Mouse (Mus musculus): ENCODE data around the gene Pnliprp2. TPM values are rescaled to one million over a fixed set of nuclear protein-coding genes. Genes with fewer than 3 reads are reported as not detected.
A peak's percentile ranks its signal among the peaks of the same experiment; 100 is the strongest.

Gene Pnliprp2
- 0.11 TPM in 2 replicates for polyA plus RNA-seq (2015; fragmentation: Nextera tagmentation; extraction: Ambion mirVana)

DNA sequence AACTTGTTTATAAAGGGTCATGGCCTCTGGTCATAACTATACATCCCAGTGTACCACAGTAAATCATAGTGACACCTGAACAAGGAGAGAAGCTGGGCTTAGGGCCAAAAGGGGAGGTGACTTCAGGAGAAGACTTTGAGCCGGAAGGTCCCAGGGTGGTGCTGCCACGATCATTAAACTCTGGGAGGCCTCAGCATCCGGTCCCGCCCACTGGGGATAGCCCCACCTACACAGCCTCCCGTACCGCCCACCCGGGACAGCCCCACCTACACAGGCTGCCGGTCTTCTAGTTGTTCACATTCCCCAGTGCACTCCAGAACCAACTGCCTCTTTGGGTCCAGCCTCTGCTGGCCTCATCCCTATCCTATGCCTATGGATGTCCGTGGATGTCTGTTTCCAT is at the start of gene Pnliprp2:
Pnliprp2 (plus strand) TSS at position 297 of the 400 bp plus-strand sequence.
- Histone ChIP-seq H3K27me3 (no peaks in the 10 kb centered on the region), H3K9me3 (replicated peaks) (no peaks in the 10 kb centered on the region), H3K4me3 (replicated peaks) (no peak within 1 kb of the TSS), H3K27ac (replicated peaks) (no peak within 1 kb of the TSS), H3K36me3 (no peaks in the 10 kb centered on the region), H3K4me2 (replicated peaks) (no peak within 1 kb of the TSS), H3K9ac (no peak within 1 kb of the TSS), H3K4me1 (peaks cover 5% of the 10 kb centered on the region; the same call in 1 of the 2 replicates)
- ATAC-seq (ENCODE audit: insufficient number of reproducible peaks, low FRiP score, low TSS enrichment, low read depth), result peak; percentile 76
- 63% methylated on average over 9 of the region's 9 CpGs for WGBS

DNA sequence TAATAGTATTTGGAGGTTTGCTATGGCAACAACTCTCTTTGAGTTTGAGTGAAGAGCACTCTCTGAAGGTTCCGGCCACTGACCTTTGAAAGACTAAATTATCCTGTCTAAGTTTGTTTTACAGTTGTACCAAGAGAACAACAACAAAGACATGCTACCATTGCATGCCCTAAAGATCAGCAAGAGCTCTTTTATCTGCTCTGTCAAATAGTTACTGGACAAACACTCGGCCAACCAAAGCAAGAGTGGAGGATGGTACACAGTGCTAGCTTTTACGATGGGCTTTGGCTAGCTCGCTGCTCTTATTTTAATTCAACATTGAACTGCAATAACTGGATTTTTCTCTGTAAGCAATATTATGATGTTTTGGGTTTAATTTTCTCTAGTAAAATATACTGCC is 41.6 kb upstream of the Pnliprp2 start:
- no peak overlapping the region for H3K27ac ChIP-seq (replicated peaks)
- no peaks in the 10 kb centered on the region for H3K4me1 ChIP-seq
- WGBS, result 91% methylated on average over 4 of the region's 4 CpGs
- no peaks in the 10 kb centered on the region for H3K9me3 ChIP-seq (replicated peaks)
- no peaks in the 10 kb centered on the region for H3K27me3 ChIP-seq
- H3K4me3 ChIP-seq (replicated peaks), result no peak overlapping the region
- no peak overlapping the region for H3K4me2 ChIP-seq (replicated peaks)
- H3K9ac ChIP-seq, result no peak overlapping the region
- ATAC-seq (ENCODE audit: insufficient number of reproducible peaks, low FRiP score, low TSS enrichment, low read depth), result no peak
- H3K36me3 ChIP-seq, result no peaks in the 10 kb centered on the region

DNA sequence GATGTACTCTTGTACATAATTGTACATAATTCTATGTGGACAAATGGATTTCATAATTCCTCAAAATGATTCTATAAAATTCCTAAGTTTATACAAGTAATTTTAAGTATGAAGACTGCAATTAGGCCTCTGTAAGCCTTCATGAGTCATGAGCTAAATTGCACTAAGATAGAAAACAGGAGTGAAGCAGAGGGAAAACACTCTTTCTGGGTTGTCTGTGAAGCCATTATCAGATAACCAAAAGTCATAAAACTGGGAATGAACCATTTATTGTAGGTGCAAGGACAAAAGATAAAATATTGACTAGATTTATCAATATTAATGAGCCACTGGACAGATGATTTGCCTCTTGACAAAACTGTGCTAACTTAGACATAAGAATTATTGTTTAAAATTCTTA is 39.1 kb upstream of the Pnliprp2 start:
- Histone ChIP-seq H3K27me3 (no peaks in the 10 kb centered on the region), H3K4me3 (replicated peaks) (no peak overlapping the region), H3K4me2 (replicated peaks) (no peak overlapping the region), H3K27ac (replicated peaks) (no peak overlapping the region), H3K36me3 (no peaks in the 10 kb centered on the region), H3K9me3 (replicated peaks) (no peaks in the 10 kb centered on the region), H3K4me1 (no peaks in the 10 kb centered on the region), H3K9ac (no peak overlapping the region)
- ATAC-seq (ENCODE audit: insufficient number of reproducible peaks, low FRiP score, low TSS enrichment, low read depth), result no peak

DNA sequence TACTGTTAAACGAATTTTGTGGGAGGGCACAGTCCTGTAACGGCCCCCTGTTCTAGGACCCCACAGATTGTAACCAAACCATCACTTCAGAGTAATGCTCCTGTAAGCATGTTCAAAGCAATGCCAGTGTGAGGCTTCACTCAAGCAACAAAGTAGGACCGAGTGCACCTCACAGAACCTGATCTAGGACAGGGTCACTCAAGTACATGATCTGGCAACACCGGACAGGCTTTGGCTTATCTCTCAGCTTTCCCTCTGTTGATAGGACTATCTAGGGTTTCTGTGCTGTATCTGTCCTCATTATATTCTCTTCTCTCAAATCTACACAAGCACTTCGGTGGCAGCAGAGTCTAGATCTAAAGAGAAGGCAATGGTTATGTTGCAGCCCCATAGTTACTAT is 33.0 kb upstream of the Pnliprp2 start:
- Histone ChIP-seq H3K9ac (no peak overlapping the region), H3K27me3 (no peaks in the 10 kb centered on the region), H3K36me3 (no peaks in the 10 kb centered on the region), H3K4me2 (replicated peaks) (no peak overlapping the region), H3K9me3 (replicated peaks) (no peaks in the 10 kb centered on the region), H3K27ac (replicated peaks) (no peak overlapping the region), H3K4me1 (peaks cover 9% of the 10 kb centered on the region; the same call in 1 of the 2 replicates), H3K4me3 (replicated peaks) (no peak overlapping the region)
- 88% methylated on average over 5 of the region's 5 CpGs for WGBS
- no peak for ATAC-seq (ENCODE audit: insufficient number of reproducible peaks, low FRiP score, low TSS enrichment, low read depth)

DNA sequence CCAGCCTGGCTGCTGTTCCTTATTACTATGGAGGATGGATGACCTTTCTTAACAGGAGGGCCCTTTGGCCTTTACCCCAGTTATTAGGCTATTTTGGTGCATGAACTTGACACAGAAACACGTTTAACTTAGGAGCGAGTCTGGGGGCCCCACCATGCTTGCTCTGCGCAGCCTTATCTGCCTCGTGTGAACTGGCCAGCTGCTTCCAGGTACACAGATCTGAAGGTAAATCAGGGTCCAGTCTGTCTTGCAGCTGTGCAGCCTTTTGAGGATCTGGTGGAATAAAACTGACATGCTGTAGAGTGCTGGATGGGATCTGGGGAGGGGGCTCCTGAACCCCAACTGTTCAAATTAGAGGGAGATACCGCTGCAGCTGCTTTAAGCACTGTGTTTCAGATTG is 31.8 kb upstream of the Pnliprp2 start:
- no peak overlapping the region for H3K4me3 ChIP-seq (replicated peaks)
- ATAC-seq (ENCODE audit: insufficient number of reproducible peaks, low FRiP score, low TSS enrichment, low read depth), result no peak
- H3K4me2 ChIP-seq (replicated peaks), result no peak overlapping the region
- 69% methylated on average over 5 of the region's 5 CpGs for WGBS
- H3K4me1 ChIP-seq, result peaks cover 9% of the 10 kb centered on the region; the same call in 1 of the 2 replicates
- H3K36me3 ChIP-seq, result no peaks in the 10 kb centered on the region
- no peaks in the 10 kb centered on the region for H3K9me3 ChIP-seq (replicated peaks)
- H3K9ac ChIP-seq, result no peak overlapping the region
- H3K27me3 ChIP-seq, result no peaks in the 10 kb centered on the region
- no peak overlapping the region for H3K27ac ChIP-seq (replicated peaks)

DNA sequence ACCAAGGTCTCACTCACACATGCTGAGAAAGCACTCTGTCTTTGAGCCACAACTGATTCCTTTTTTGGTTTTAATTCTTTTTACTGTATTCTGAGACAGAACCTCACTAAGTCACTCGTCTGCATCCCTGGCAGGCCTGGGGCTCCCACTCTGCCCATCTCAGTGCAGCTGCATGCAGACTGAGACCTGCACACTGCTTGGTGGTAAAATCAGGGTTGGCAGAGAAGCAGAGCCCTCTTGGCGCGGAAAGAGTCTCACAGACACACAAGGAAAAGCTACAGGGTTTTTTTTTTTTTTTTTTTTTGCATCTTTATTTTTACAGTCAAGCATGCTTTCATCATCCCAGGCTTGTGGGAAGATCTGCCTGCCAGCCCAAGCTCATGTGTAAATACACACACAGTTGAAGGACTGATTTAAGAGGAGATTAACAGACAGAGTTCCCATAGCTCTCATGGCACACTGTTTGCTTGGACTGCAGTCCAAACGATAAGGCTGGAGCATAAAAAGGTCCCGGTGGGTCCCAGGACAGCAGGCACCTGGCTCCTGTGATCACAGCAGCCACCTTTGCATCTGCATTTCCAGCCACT is 31.0 kb upstream of the Pnliprp2 start, which contains the start of gene Pnliprp1:
Pnliprp1 (plus strand) TSS at position 443 of the 587 bp plus-strand sequence.
- Histone ChIP-seq H3K36me3 (no peaks in the 10 kb centered on the region), H3K27me3 (no peaks in the 10 kb centered on the region), H3K4me1 (peaks cover 9% of the 10 kb centered on the region; the same call in 1 of the 2 replicates), H3K9ac (no peak within 1 kb of the TSS), H3K9me3 (replicated peaks) (no peaks in the 10 kb centered on the region), H3K4me3 (replicated peaks) (no peak within 1 kb of the TSS), H3K27ac (replicated peaks) (peak within 1 kb of the TSS; percentile 49; the same call in 1 of the 2 replicates), H3K4me2 (replicated peaks) (no peak within 1 kb of the TSS)
- ATAC-seq (ENCODE audit: insufficient number of reproducible peaks, low FRiP score, low TSS enrichment, low read depth), result no peak
- WGBS, result 40% methylated on average over 5 of the region's 5 CpGs

DNA sequence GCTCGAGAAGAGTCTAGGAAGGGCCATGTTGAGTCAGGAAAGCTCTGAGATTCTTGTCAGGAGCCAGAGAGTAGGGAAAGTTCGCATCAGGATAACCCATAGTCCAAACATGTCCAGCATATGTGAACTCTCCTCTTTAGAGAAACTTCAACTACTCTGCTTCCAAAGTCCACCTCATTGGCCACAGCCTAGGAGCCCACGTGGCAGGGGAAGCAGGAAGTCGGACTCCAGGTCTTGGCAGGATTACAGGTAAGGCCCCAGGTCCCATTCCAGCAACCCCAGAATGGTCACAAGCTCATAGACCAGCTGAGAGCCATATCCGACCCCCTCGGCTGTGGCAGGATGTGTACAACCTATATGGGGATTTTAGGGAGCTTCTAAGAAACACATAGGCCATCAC is 26.3 kb upstream of the Pnliprp2 start:
- Histone ChIP-seq H3K9me3 (replicated peaks) (no peaks in the 10 kb centered on the region), H3K4me1 (peaks cover 8% of the 10 kb centered on the region; the same call in 1 of the 2 replicates), H3K4me3 (replicated peaks) (no peak overlapping the region), H3K36me3 (no peaks in the 10 kb centered on the region), H3K4me2 (replicated peaks) (no peak overlapping the region), H3K27ac (replicated peaks) (no peak overlapping the region), H3K9ac (no peak overlapping the region), H3K27me3 (no peaks in the 10 kb centered on the region)
- ATAC-seq (ENCODE audit: insufficient number of reproducible peaks, low FRiP score, low TSS enrichment, low read depth), result no peak
- WGBS, result 79% methylated on average over 6 of the region's 6 CpGs

DNA sequence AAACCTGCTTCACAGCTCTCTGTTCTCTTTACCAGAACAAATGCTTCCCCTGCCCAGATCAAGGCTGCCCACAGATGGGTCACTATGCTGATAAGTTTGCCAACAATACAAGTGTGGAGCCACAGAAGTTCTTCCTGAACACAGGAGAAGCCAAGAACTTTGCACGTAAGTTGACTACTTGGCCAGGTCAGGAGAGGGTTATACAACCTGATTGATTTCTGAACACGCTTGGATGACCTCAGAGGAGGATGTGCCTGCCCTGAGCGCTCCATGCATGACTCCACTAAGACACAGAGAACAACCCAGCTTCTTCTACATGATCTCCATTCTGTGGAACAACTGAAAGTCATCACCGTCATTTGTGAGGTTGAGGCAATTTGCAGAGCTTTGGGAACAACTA is 21.4 kb upstream of the Pnliprp2 start:
- no peaks in the 10 kb centered on the region for H3K36me3 ChIP-seq
- no peaks in the 10 kb centered on the region for H3K9me3 ChIP-seq (replicated peaks)
- no peaks in the 10 kb centered on the region for H3K4me1 ChIP-seq
- H3K27ac ChIP-seq (replicated peaks), result no peak overlapping the region
- no peak overlapping the region for H3K4me3 ChIP-seq (replicated peaks)
- H3K9ac ChIP-seq, result no peak overlapping the region
- H3K27me3 ChIP-seq, result no peaks in the 10 kb centered on the region
- no peak for ATAC-seq (ENCODE audit: insufficient number of reproducible peaks, low FRiP score, low TSS enrichment, low read depth)
- H3K4me2 ChIP-seq (replicated peaks), result no peak overlapping the region
- WGBS, result 87% methylated on average over 4 of the region's 4 CpGs

DNA sequence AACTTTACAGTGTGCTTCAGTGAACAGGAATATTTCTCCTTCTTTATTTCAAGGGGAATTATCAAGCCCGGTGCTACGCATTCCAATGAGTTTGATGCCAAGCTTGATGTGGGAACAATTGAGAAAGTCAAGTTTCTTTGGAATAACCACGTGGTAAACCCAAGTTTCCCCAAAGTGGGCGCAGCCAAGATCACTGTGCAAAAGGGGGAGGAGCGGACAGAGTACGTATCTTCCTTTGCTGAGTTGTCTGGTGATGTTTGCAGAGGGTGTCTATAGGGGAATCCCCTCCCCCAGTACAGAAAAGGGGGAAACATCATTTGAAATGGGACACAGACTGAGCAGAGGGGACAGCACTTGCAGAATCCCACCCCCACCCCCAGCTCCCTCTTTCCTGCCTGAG is 18.5 kb upstream of the Pnliprp2 start:
- Histone ChIP-seq H3K27me3 (no peaks in the 10 kb centered on the region), H3K4me3 (replicated peaks) (no peak overlapping the region), H3K27ac (replicated peaks) (no peak overlapping the region), H3K9me3 (replicated peaks) (no peaks in the 10 kb centered on the region), H3K9ac (no peak overlapping the region), H3K4me1 (no peaks in the 10 kb centered on the region), H3K36me3 (no peaks in the 10 kb centered on the region), H3K4me2 (replicated peaks) (no peak overlapping the region)
- no peak for ATAC-seq (ENCODE audit: insufficient number of reproducible peaks, low FRiP score, low TSS enrichment, low read depth)
- WGBS, result 63% methylated on average over 6 of the region's 6 CpGs

DNA sequence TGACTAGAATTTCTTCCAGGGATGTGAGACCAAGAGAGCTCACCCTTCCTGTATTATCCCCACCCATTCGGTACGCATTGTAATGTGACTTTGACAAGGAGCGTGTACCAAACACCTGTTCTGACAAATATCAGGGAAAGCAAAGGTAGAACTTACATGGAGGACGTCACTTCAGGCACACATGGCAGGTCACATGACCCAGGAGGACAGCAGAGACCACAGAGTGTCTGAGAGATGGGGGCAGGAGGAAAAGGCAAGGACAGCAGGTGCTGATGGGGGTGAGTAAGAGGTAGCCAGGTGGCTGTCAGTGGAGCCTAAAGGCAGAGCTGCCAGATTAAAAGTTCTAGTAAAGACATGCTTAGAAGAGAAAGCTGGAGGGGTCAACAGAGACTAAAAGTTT is 16.8 kb upstream of the Pnliprp2 start:
- Histone ChIP-seq H3K4me2 (replicated peaks) (no peak overlapping the region), H3K9me3 (replicated peaks) (no peaks in the 10 kb centered on the region), H3K4me1 (no peaks in the 10 kb centered on the region), H3K4me3 (replicated peaks) (no peak overlapping the region), H3K36me3 (no peaks in the 10 kb centered on the region), H3K27me3 (no peaks in the 10 kb centered on the region), H3K9ac (no peak overlapping the region), H3K27ac (replicated peaks) (no peak overlapping the region)
- ATAC-seq (ENCODE audit: insufficient number of reproducible peaks, low FRiP score, low TSS enrichment, low read depth), result no peak
- 80% methylated on average over 4 of the region's 4 CpGs for WGBS

DNA sequence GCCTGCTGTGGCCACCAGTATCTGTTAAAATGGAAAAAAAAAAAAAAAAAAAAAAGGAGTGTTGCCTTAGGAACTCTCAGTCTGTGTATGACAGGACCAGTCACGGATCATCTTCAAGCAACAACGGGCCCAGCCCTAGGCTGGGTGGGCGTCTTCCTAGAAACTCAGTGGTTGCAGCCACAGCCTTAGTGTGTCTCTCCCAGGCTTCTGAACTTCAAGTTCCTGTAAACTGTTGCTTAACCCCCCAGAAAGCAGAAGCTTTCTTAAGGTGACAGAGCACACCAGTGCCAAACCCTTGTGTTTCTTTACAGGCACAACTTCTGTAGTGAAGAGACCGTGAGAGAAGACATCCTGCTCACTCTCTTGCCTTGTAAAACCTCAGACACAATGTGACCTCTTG is 15.8 kb upstream of the Pnliprp2 start:
- no peak overlapping the region for H3K27ac ChIP-seq (replicated peaks)
- no peak overlapping the region for H3K9ac ChIP-seq
- WGBS, result 64% methylated on average over 4 of the region's 4 CpGs
- no peaks in the 10 kb centered on the region for H3K9me3 ChIP-seq (replicated peaks)
- no peak for ATAC-seq (ENCODE audit: insufficient number of reproducible peaks, low FRiP score, low TSS enrichment, low read depth)
- H3K36me3 ChIP-seq, result no peaks in the 10 kb centered on the region
- H3K4me1 ChIP-seq, result no peaks in the 10 kb centered on the region
- H3K27me3 ChIP-seq, result no peaks in the 10 kb centered on the region
- no peak overlapping the region for H3K4me2 ChIP-seq (replicated peaks)
- no peak overlapping the region for H3K4me3 ChIP-seq (replicated peaks)

DNA sequence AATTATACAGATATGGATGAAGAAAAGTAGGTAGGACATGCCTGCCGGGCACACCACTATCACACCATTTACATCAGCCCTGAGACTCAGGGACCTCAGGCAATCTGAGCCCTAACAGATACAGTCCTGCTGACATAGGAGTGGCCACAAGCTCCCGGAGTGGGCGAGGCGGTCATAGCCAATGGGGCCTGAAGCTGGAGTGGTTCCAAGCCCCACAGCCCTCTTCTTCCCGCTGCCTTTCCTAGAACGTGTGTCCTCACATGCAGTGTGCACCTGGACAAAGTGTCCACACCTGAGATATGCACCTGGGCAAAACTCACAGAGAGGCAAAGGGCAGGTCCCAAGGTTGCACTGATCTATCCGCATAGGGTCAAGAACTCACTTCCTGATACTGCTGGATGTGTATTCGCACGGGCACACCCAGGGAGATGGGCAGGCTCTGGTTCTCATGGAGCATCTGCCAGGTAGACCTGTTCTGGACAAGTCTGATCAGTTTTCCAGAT is 12.0 kb upstream of the Pnliprp2 start:
- no peak for ATAC-seq (ENCODE audit: insufficient number of reproducible peaks, low FRiP score, low TSS enrichment, low read depth)
- Histone ChIP-seq H3K9me3 (replicated peaks) (no peaks in the 10 kb centered on the region), H3K27me3 (no peaks in the 10 kb centered on the region), H3K4me2 (replicated peaks) (no peak overlapping the region), H3K4me3 (replicated peaks) (no peak overlapping the region), H3K36me3 (no peaks in the 10 kb centered on the region), H3K27ac (replicated peaks) (no peak overlapping the region), H3K9ac (no peak overlapping the region), H3K4me1 (no peaks in the 10 kb centered on the region)
- 85% methylated on average over 9 of the region's 9 CpGs for WGBS
